Mouse (Mus musculus): ENCODE measurements at regions not wholly inside any gene's neighbourhood (a gene's known extent, or its start where the extent isn't known, plus 50 kb on each side); places are given as distances from the start of the nearest gene placed in this dataset.

DNA sequence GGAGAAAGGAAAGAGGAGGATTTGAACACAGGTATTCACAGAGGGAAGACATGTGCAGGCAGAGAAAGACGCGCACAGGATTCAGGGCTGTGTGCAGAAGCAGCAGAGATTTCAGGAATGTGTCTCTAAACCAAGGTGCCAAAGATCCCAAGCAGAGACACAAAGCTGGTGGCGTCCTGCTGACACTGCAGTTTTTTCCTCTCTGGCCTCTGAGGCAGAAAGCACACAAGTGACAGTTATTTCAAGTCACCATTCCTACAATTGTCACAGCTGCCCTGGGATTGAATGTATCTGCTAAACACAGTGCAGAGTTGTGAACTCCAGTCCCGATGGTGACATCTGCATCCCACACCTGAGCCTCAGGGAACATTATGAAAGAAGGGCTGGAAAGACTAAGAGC is 107.1 kb upstream of the Slc22a12 start:
- H3K9me3 ChIP-seq (replicated peaks; ENCODE audit: low read length): peaks cover 7% of the 10 kb centered on the region
- H3K4me1 ChIP-seq (ENCODE audit: control insufficient read depth in 1 of 2, insufficient read depth in 2 of 2): peaks cover 0 to 3% of the 10 kb centered on the region in 2 experiments; a peak in 1 of 4 replicates
- H3K36me3 ChIP-seq (replicated peaks in 1 of 2; ENCODE audit: control insufficient read depth in 1 of 2, insufficient read depth in 1 of 2, low read length in 1 of 2): no peaks in the 10 kb centered on the region
- H3K4me3 ChIP-seq (replicated peaks in 1 of 3; ENCODE audit: low read depth in 2 of 3, low read length in 2 of 3, poor library complexity in 1 of 3): no peak overlapping the region
- H3K4me2 ChIP-seq (ENCODE audit: insufficient read depth, low read depth, poor library complexity, severe bottlenecking): no peak overlapping the region
- no peaks in the 10 kb centered on the region for H3K27me3 ChIP-seq (replicated peaks)
- no peak for DNase-seq (ENCODE audit: extremely low read depth)
- peak; percentile 60; the same call in 1 of the 2 replicates for TF ChIP-seq MAFK (IDR thresholded peaks at IDR 0.05; ENCODE audit: insufficient replicate concordance, low read length)
- TF ChIP-seq IRF4 (IDR thresholded peaks at IDR 0.05; ENCODE audit: low read depth, low read length): no peak
- no peak for TF ChIP-seq SMC3 (IDR thresholded peaks at IDR 0.05; ENCODE audit: low read depth, low read length)
- no peak for TF ChIP-seq UBTF (IDR thresholded peaks at IDR 0.05; ENCODE audit: low read depth, low read length)
- TF ChIP-seq ETS1 (conservative IDR thresholded peaks at IDR 0.05; ENCODE audit: low read depth, low read length): no peak
- no peak for TF ChIP-seq CTCF (conservative IDR thresholded peaks at IDR 0.05 in 1 of 2, IDR thresholded peaks at IDR 0.05 in 1 of 2; ENCODE audit: low read depth in 2 of 2, low read length in 2 of 2)
- no peak for TF ChIP-seq CHD1 (IDR thresholded peaks at IDR 0.05; ENCODE audit: low read depth, low read length)
- no peak for TF ChIP-seq E2F4 (IDR thresholded peaks at IDR 0.05; ENCODE audit: insufficient replicate concordance, low read depth, low read length)
- in situ Hi-C loops (cut with MboI; ENCODE audit: low pct_ligation_motif_present, low pct_unique_long_range_greater_than_20kb, low sequenced_read_pairs): no loop called here
- H3K27ac ChIP-seq (ENCODE audit: insufficient read depth, low read depth): no peak overlapping the region
- H3K79me2 ChIP-seq (replicated peaks; ENCODE audit: control insufficient read depth, extremely low read depth, insufficient read depth, poor library complexity, severe bottlenecking): no peaks in the 10 kb centered on the region
- no peak overlapping the region for H3K9ac ChIP-seq (ENCODE audit: insufficient read depth, low read depth)
- dilution Hi-C loops (cut with MboI; ENCODE audit: extremely low pct_ligation_motif_present, extremely low pct_unique_long_range_greater_than_20kb, low sequenced_read_pairs): no loop called here

GRCm38 (mm10) chr19:6647686-6648085 is 104.9 kb upstream of the Slc22a12 start:
- dilution Hi-C loops (cut with MboI; ENCODE audit: extremely low pct_ligation_motif_present, extremely low pct_unique_long_range_greater_than_20kb, low sequenced_read_pairs): no loop called here
- H3K9me3 ChIP-seq (replicated peaks; ENCODE audit: low read length): peaks cover 6% of the 10 kb centered on the region
- no peak overlapping the region for H3K9ac ChIP-seq (ENCODE audit: insufficient read depth, low read depth)
- H3K27ac ChIP-seq (ENCODE audit: insufficient read depth, low read depth): no peak overlapping the region
- no peaks in the 10 kb centered on the region for H3K27me3 ChIP-seq (replicated peaks)
- H3K36me3 ChIP-seq (replicated peaks in 1 of 2; ENCODE audit: control insufficient read depth in 1 of 2, insufficient read depth in 1 of 2, low read length in 1 of 2): no peaks in the 10 kb centered on the region
- H3K79me2 ChIP-seq (replicated peaks; ENCODE audit: control insufficient read depth, extremely low read depth, insufficient read depth, poor library complexity, severe bottlenecking): no peaks in the 10 kb centered on the region
- TF ChIP-seq MXI1 (IDR thresholded peaks at IDR 0.05; ENCODE audit: low read depth, low read length) (no peak), NRF1 (IDR thresholded peaks at IDR 0.05; ENCODE audit: low read depth, low read length) (no peak), TCF12 (IDR thresholded peaks at IDR 0.05; ENCODE audit: low read depth, low read length) (no peak), ZC3H11A (IDR thresholded peaks at IDR 0.05; ENCODE audit: low read depth, low read length) (no peak), E2F4 (IDR thresholded peaks at IDR 0.05; ENCODE audit: insufficient replicate concordance, low read depth, low read length) (no peak), PAX5 (IDR thresholded peaks at IDR 0.05; ENCODE audit: low read length) (no peak), IRF4 (IDR thresholded peaks at IDR 0.05; ENCODE audit: low read depth, low read length) (no peak), ZMIZ1 (IDR thresholded peaks at IDR 0.05; ENCODE audit: low read depth, low read length) (no peak), TBP (conservative IDR thresholded peaks at IDR 0.05; ENCODE audit: low read depth, low read length) (no peak), USF2 (conservative IDR thresholded peaks at IDR 0.05; ENCODE audit: low read depth, low read length) (no peak), POLR2A (IDR thresholded peaks at IDR 0.05; ENCODE audit: low read depth, low read length) (no peak), MEF2A (IDR thresholded peaks at IDR 0.05; ENCODE audit: borderline replicate concordance, low read depth, low read length) (no peak), MAX (IDR thresholded peaks at IDR 0.05; ENCODE audit: low read length) (no peak), MAFK (IDR thresholded peaks at IDR 0.05; ENCODE audit: insufficient replicate concordance, low read length) (no peak), JUND (conservative IDR thresholded peaks at IDR 0.05; ENCODE audit: low read depth, low read length) (no peak), MAZ (IDR thresholded peaks at IDR 0.05; ENCODE audit: low read depth, low read length) (no peak), CHD1 (IDR thresholded peaks at IDR 0.05; ENCODE audit: low read depth, low read length) (no peak), USF1 (IDR thresholded peaks at IDR 0.05; ENCODE audit: low read depth, low read length) (no peak)
- DNase-seq (ENCODE audit: extremely low read depth): no peak
- peaks cover 0 to 3% of the 10 kb centered on the region in 2 experiments; a peak in 1 of 4 replicates for H3K4me1 ChIP-seq (ENCODE audit: control insufficient read depth in 1 of 2, insufficient read depth in 2 of 2)
- H3K4me3 ChIP-seq (replicated peaks in 1 of 3; ENCODE audit: low read depth in 2 of 3, low read length in 2 of 3, poor library complexity in 1 of 3): no peak overlapping the region
- in situ Hi-C loops (cut with MboI; ENCODE audit: low pct_ligation_motif_present, low pct_unique_long_range_greater_than_20kb, low sequenced_read_pairs): no loop called here
- no peak overlapping the region for H3K4me2 ChIP-seq (ENCODE audit: insufficient read depth, low read depth, poor library complexity, severe bottlenecking)

Data from CH12.LX (cell line).